Mouse (Mus musculus): ENCODE measurements around the gene Rgs6. TPM values are rescaled to one million over a fixed set of nuclear protein-coding genes. Genes with fewer than 3 reads are reported as not detected.

Rgs6 gene
- polyA plus RNA-seq, 2 experiments, result 0.07 to 0.20 TPM

DNA sequence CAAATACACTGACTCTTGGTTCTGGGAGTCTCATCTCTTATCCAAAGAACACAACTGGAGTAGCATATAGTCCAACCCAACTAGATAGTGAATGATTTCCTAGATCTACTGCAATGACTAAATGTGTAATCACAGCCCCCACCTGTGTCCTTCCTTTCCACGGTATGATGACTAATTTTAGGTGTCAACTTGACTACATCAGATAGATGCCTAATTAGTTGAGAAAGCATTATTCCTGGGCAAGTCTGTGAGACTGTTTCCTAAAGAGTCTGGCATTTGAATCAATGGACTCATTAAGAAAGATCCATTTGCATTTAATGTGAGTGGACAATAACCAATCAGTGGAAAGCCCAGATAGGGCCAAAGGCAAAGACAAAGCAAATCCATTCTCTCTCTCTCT is 591.8 kb downstream of the Rgs6 start:
- Histone ChIP-seq H3K27ac (no peak overlapping the region), H3K4me2 (ENCODE audit: low read depth) (no peak overlapping the region), H3K4me3 (ENCODE audit: insufficient read depth in 1 of 2, low read depth in 2 of 2, low read length in 2 of 2) (no peak overlapping the region), H3K9ac (replicated peaks) (no peak overlapping the region), H3K4me1 (replicated peaks; ENCODE audit: control insufficient read depth in 2 of 2, insufficient read depth in 2 of 2, low read length in 1 of 2) (no peaks in the 10 kb centered on the region), H3K36me3 (replicated peaks; ENCODE audit: control insufficient read depth, insufficient read depth, low read depth) (no peaks in the 10 kb centered on the region), H3K27me3 (ENCODE audit: control insufficient read depth, insufficient read depth, low read length) (no peaks in the 10 kb centered on the region), H3K9me3 (ENCODE audit: control insufficient read depth, low read length) (no peaks in the 10 kb centered on the region)
- 54% methylated on average over 1 of the region's 1 CpGs for WGBS (ENCODE audit: insufficient replicate concordance)
- ATAC-seq (ENCODE audit: insufficient read depth) (no peak), DNase-seq (ENCODE audit: low read depth in 3 of 3, low spot score in 3 of 3) (no peak)
- TF ChIP-seq CTCF (IDR thresholded peaks at IDR 0.05; ENCODE audit: low read depth), result no peak
- no peak for TF ChIP-seq EP300 (IDR thresholded peaks at IDR 0.05; ENCODE audit: low read depth)

DNA sequence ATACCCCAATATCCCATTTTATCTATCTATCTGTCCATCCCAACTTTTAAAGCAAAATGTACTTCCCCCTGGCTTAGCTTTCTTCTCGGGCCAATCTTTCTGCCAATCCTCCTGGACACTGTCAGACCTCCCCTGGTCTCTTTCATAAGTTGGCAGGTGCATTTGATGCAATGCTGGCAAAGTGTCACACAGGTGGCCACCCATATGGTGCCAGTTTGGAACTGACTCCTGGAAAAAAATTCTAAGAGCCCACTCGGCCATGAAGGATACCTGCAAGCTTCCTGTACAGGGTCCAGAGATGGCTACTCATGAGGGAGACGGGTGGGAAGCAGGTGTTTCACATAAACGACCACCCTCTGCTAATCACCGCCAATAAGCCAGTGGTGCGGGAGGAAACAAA is 592.5 kb downstream of the Rgs6 start:
- no peak for ATAC-seq (ENCODE audit: insufficient read depth)
- 56% methylated on average over 6 of the region's 6 CpGs for WGBS (ENCODE audit: insufficient replicate concordance)

DNA sequence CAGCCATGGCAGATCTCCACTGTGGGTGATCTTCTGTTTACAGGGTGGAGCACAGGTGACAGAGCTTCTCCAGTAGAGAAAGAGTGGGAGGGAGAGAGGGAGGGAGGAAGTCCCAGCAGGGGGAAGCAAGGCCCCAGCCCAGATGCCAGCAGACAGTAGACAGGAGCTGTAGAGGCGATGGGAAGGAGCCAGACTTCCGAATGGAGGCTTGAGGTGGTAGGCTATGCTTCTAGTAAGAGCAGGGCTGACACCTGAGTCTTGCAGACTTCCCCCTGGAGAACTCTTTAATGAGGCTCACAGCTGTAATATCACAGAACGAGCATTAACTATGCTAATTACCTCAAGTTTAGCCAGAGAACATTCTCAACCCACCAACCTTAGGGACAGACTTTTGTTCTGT is 613.6 kb downstream of the Rgs6 start:
- Histone ChIP-seq H3K9me3 (ENCODE audit: control insufficient read depth, low read length) (no peaks in the 10 kb centered on the region), H3K4me2 (ENCODE audit: low read depth) (no peak overlapping the region), H3K36me3 (replicated peaks; ENCODE audit: control insufficient read depth, insufficient read depth, low read depth) (no peaks in the 10 kb centered on the region), H3K4me1 (replicated peaks; ENCODE audit: control insufficient read depth in 2 of 2, insufficient read depth in 2 of 2, low read length in 1 of 2) (peaks cover 0 to 5% of the 10 kb centered on the region in 2 experiments; a peak in 1 of 4 replicates), H3K27ac (no peak overlapping the region), H3K4me3 (ENCODE audit: insufficient read depth in 1 of 2, low read depth in 2 of 2, low read length in 2 of 2) (no peak overlapping the region), H3K27me3 (ENCODE audit: control insufficient read depth, insufficient read depth, low read length) (no peaks in the 10 kb centered on the region), H3K9ac (replicated peaks) (no peak overlapping the region)
- no peak for TF ChIP-seq EP300 (IDR thresholded peaks at IDR 0.05; ENCODE audit: low read depth)
- no peak for DNase-seq (ENCODE audit: low read depth in 3 of 3, low spot score in 3 of 3)
- WGBS (ENCODE audit: insufficient replicate concordance), result 16% methylated on average over 3 of the region's 3 CpGs
- no peak for ATAC-seq (ENCODE audit: insufficient read depth)

More for the DNA sequence above, 592.5 kb downstream of the Rgs6 start:
- H3K4me2 ChIP-seq (ENCODE audit: low read depth), result no peak overlapping the region
- DNase-seq (ENCODE audit: low read depth in 3 of 3, low spot score in 3 of 3), result no peak
- H3K9me3 ChIP-seq (ENCODE audit: control insufficient read depth, low read length), result no peaks in the 10 kb centered on the region
- no peak overlapping the region for H3K27ac ChIP-seq
- H3K36me3 ChIP-seq (replicated peaks; ENCODE audit: control insufficient read depth, insufficient read depth, low read depth), result no peaks in the 10 kb centered on the region
- no peaks in the 10 kb centered on the region for H3K4me1 ChIP-seq (replicated peaks; ENCODE audit: control insufficient read depth in 2 of 2, insufficient read depth in 2 of 2, low read length in 1 of 2)
- TF ChIP-seq EP300 (IDR thresholded peaks at IDR 0.05; ENCODE audit: low read depth) (no peak), CTCF (IDR thresholded peaks at IDR 0.05; ENCODE audit: low read depth) (no peak)
- H3K27me3 ChIP-seq (ENCODE audit: control insufficient read depth, insufficient read depth, low read length), result no peaks in the 10 kb centered on the region
- no peak overlapping the region for H3K4me3 ChIP-seq (ENCODE audit: insufficient read depth in 1 of 2, low read depth in 2 of 2, low read length in 2 of 2)
- H3K9ac ChIP-seq (replicated peaks), result no peak overlapping the region

DNA sequence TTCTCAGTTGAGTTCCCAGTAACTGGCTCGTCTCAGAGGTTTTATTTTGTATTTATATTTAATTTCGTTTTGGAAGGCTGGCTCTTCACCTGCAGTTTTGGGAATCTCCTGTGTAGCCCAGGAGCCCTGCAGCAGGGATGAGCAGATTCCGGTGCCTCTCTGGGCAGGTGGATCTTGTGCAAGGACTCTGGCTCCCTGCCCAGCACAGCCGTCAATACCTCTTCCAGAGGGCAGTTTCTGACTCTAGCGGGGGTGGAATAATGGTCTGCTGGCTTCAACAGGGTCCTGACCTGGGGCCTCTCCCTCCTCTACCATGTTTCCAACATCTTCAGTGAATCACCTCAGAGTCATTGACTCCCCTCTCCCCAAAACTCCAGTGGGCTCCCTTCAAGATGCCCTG is 616.3 kb downstream of the Rgs6 start:
- WGBS (ENCODE audit: insufficient replicate concordance), result 52% methylated on average over 5 of the region's 5 CpGs
- no peaks in the 10 kb centered on the region for H3K36me3 ChIP-seq (replicated peaks; ENCODE audit: control insufficient read depth, insufficient read depth, low read depth)
- no peak overlapping the region for H3K27ac ChIP-seq
- peaks cover 0 to 8% of the 10 kb centered on the region in 2 experiments; a peak in 2 of 4 replicates for H3K4me1 ChIP-seq (replicated peaks; ENCODE audit: control insufficient read depth in 2 of 2, insufficient read depth in 2 of 2, low read length in 1 of 2)
- 0 out of 2 replicates have a peak, but pooled peaks have one; percentile 39 for ATAC-seq (ENCODE audit: insufficient read depth)
- TF ChIP-seq CTCF (IDR thresholded peaks at IDR 0.05; ENCODE audit: low read depth), result no peak
- TF ChIP-seq EP300 (IDR thresholded peaks at IDR 0.05; ENCODE audit: low read depth), result no peak
- H3K9me3 ChIP-seq (ENCODE audit: control insufficient read depth, low read length), result no peaks in the 10 kb centered on the region
- no peak overlapping the region for H3K9ac ChIP-seq (replicated peaks)
- no peak overlapping the region for H3K4me3 ChIP-seq (ENCODE audit: insufficient read depth in 1 of 2, low read depth in 2 of 2, low read length in 2 of 2)
- DNase-seq (ENCODE audit: low read depth in 3 of 3, low spot score in 3 of 3), result peak; percentile 4 to 22 (median 18)
- no peak overlapping the region for H3K4me2 ChIP-seq (ENCODE audit: low read depth)
- H3K27me3 ChIP-seq (ENCODE audit: control insufficient read depth, insufficient read depth, low read length), result no peaks in the 10 kb centered on the region

DNA sequence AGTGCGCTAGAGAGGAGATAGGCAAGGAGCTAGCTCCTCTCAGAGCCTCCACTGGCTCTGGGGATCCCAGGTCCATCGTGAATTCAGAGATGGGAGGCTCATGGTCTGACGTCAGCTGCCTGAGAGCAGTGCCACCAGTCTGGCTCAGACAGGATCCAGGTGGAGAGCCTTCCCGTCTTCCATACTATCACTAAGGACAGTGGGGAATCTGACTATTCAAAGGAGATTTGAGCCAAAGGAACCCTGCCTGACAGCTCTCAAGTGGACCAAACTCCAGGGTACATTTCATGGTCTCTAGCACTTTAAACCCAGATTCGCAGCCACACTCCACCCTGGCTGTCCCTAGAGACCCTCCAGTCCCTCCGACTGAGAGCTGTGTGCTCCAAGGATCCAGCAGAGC is 618.8 kb downstream of the Rgs6 start:
- Histone ChIP-seq H3K27ac (no peak overlapping the region), H3K9ac (replicated peaks) (no peak overlapping the region), H3K4me3 (ENCODE audit: insufficient read depth in 1 of 2, low read depth in 2 of 2, low read length in 2 of 2) (no peak overlapping the region), H3K4me1 (replicated peaks; ENCODE audit: control insufficient read depth in 2 of 2, insufficient read depth in 2 of 2, low read length in 1 of 2) (peaks cover 0 to 8% of the 10 kb centered on the region in 2 experiments; a peak in 2 of 4 replicates), H3K4me2 (ENCODE audit: low read depth) (no peak overlapping the region), H3K9me3 (ENCODE audit: control insufficient read depth, low read length) (no peaks in the 10 kb centered on the region), H3K36me3 (replicated peaks; ENCODE audit: control insufficient read depth, insufficient read depth, low read depth) (no peaks in the 10 kb centered on the region), H3K27me3 (ENCODE audit: control insufficient read depth, insufficient read depth, low read length) (no peaks in the 10 kb centered on the region)
- DNase-seq (ENCODE audit: low read depth in 3 of 3, low spot score in 3 of 3) (no peak), ATAC-seq (ENCODE audit: insufficient read depth) (no peak)
- WGBS (ENCODE audit: insufficient replicate concordance), result 47% methylated on average over 6 of the region's 6 CpGs
- no peak for TF ChIP-seq EP300 (IDR thresholded peaks at IDR 0.05; ENCODE audit: low read depth)
- TF ChIP-seq CTCF (IDR thresholded peaks at IDR 0.05; ENCODE audit: low read depth), result no peak

Data from liver, embryonic 14.5 days (tissue).